Mouse (Mus musculus) c-Kit-positive CD71-negative TER-119-negative erythroid progenitor cells, embryonic 14.5 days (primary cell): Measurements from ENCODE around the gene Gm8300.
"Not testable (repeated sequence)": the region's sequence is repeated elsewhere in the genome, so short reads cannot be mapped to it uniquely, and the experiment has no call there.

Experiments
- DNase-seq: peaks from one replicate; pipeline ENCODE4 v3.0.0-alpha.2; 2013; ENCODE audit warnings: low read depth

Gene Gm8300

DNA sequence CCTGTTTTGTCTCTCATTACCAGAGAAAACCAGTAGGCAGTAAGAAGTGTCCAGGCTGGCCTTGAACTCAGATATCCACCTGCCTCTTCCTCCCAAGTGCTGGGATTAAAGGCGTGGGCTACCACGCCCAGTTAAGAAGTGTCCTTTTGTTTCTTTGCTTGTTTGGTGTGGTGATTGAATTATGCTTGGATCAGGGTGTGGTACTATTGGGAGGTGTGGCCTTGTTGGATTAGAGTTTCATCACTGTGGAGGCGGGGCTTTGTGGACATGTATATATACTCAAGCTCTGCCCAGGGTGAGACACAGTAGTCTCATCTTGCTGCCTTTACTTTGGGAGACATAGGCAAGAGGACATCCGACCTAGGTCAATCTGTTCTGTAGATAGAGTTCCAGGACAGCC lies at the start of gene Gm8300:
Gm8300 (plus strand) TSS at position 301 of the 400 bp plus-strand sequence.
- not testable (repeated sequence) for DNase-seq

DNA sequence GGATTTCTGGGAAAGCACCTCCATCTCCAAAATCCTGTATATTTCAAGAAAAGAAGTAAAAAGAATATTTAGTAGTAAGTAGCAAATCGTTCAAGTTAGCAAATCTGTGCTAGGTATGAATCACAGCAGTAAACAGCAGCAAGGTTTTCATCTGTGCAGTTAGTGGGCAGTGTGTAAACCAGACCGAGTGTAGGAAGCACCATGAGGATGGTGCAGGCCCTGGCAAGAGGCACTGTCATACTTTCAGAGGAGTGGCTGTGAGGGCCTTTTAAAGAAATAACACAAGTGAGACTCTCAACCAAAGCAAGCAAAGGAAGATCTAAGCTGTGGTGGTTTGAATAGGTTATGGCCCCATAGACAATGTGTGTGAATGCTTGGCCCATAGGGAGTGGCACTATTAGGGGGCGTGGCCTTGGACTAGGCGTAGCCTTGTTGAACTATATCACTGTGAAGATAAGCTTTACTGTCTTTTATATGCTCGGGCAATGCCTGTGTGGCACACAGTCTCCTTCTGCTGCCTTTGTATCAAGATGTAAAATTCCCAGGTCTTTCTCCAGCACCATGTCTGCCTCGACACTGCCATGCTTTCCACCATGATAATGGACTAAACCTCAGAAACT lies 49.3 kb upstream of the Gm8300 start:
- DNase-seq, result no peak

DNA sequence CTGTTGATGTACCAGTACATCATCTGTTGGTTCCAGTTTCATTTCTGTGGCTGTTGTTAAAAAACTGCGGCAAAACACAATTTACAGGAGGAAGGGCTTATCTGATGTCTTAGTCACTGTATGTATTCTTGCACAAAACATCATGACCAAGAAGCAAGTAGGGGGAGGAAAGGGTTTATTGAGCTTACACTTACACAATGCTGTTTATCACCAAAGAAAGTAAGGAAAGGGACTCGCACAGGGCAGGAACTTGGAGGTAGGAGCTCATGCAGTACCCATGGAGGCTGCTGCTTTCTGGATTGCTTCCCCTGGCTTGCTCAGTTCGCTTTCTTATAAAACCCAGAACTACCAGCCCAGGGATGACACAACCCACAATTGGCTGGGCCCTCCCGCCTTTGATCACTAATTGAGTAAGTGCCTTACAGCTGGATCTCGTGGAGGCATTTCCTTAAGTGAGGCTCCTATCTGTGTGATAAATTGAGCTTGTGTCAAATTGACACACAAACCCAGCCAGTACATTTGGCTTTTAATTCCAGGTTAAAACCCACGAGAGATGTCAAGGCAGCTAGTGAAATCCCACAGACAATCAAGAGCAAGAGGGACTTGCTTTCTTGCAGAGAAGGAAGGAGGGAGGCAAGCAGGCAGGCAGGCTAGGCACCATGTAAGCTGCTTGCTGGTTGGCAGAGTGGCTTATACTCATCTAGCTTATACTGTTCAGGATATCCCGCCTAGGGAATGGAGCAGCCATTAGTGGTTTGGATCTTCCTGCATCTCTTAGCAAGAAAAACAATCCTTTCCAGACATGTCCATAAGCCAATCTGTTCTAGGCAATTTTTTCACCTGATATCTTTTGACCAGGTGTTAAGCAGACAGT lies 43.6 kb upstream of the Gm8300 start:
- DNase-seq, result no peak

DNA sequence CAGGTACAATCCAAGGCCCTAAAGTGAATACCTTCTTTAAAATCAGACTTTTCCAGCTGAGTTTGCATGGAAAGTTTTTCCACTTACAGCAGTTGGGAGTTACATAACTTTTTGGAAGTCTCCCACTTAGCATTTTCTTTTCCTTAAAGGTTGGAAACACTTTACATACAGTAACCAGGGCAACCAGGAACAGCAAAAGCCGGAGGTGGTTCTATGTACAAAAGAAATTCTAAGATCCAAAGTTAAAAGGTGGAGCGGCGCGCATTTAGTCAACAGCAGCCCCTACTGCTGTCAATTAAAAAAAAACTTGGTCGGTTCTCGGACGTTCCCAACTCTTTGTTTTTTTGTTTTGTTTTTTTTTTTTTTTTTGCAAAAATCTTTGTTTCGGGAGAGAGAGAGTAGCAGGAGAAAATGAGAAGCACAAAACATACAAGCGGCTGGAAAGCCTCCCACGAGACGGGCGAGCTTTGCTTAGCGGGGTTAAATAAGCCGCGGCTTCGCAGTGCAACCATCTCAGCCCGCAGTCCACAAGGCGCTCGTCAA lies 42.6 kb upstream of the Gm8300 start:
- no peak for DNase-seq

DNA sequence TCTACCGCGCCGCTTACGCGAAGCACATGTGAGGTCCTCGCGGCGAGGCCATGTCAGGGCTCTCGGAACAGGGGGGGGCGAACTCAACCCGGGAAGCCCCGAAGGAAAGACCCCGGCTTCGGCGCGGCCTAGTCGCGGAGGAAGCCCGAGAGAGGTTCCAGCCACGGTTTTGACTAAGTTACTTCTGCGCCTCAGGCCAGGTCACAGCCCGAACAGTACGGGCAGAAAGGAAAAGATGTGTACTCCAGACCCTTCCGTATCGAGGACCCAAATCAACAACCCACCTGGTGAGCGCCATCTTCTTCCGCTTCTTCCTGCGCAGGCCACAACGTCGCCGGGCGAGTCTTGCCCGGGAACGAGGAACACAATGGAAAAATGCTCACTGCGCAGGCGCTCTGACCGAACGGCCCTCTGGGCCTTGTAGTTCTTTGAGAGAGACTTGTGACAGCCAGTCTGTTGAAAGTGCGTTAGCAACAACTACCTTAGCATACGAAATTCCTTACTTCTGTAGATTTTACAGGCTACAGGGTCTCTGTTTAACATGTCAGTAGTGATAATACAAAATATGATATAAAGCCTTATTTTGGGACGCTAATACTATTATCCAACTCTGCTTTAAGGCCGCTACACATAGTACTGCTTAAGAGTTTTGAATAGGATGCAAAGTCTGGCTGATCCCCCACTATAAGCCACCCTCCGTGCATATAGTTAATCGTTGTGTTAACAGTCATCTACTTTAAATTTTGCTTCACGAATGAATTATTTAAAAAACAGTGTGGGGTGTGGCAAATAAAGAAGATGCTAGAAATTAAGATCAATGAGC lies 41.9 kb upstream of the Gm8300 start, which contains the start of gene Snw1:
Snw1 (minus strand) TSS at position 311 of the 823 bp plus-strand sequence.
- DNase-seq, result peak; percentile 95

DNA sequence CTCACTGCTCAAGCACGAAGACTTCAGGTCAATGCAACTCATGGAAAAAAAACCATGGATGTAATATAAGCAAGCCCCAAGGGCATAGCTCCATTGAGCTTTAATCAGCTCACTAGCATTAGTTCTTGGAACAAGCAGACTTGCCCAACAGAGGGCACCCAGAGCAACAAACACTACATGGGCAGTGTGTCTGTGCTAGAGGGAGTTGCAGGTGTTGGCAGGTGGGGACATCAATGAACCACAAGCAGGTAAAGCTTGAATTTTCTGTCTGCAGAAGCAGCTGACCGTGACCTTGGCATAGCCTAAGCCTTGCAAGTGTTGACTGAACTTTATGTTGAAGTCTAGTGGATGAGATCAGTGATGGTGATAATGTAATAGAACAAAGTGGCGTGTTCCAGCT lies 39.4 kb upstream of the Gm8300 start:
- no peak for DNase-seq

DNA sequence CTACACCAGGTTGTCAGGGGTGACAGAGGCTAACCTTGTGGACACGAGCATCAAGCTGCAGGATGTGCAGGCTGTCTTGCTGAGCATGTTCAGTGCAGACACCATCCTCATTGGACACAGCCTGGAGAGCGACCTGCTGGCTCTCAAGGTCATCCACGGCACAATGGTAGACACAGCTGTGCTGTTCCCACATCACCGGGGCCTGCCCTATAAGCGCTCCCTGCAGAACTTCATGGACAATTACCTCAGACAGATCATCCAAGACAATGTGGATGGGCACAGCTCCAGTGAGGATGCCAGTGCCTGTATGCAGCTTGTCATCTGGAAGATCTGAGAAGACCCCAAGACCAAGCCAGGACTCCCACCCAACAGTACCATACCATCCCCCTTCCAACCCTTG lies 31.6 kb upstream of the Gm8300 start:
- DNase-seq, result not testable (repeated sequence)

DNA sequence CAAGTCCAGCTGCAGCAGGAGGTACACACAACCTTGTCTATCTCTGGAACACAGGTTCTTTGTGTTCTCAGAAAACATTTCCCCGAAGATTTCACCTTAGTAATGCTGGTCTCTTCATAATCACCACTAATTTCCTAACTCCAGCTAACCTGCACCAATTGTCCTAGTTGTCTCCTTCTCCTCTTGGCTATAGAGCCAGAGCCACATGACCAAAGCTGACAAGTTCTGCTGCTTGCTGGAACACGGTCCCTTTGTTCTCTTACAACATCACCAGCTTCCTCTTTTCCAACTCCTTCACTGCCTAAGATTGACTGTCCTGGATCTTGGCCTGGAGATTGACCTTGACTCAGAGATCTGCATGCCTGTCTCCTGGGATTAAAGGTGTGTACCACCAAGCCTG lies 25.4 kb upstream of the Gm8300 start:
- not testable (repeated sequence) for DNase-seq

DNA sequence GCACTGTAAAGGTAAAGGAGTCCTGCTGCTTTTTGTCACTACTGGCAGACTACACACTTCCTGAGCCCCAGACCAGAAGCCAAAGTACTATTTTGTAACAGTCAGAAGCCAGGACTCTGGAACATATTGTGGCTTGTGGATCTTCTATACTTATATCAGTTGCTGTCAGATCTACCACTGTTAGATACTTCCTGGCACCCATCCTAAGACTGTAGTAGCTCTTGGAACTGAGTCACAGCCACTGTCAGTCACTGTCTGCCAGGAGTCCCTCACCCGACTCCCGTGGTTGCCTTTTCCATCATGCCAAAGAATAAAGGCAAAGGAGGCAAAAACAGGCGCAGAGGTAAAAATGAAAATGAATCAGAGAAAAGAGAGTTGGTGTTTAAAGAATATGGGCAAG lies 19.7 kb upstream of the Gm8300 start, which contains the start of gene Gm5788:
Gm5788 (plus strand) TSS at position 301 of the 400 bp plus-strand sequence.
- DNase-seq, result not testable (repeated sequence)

DNA sequence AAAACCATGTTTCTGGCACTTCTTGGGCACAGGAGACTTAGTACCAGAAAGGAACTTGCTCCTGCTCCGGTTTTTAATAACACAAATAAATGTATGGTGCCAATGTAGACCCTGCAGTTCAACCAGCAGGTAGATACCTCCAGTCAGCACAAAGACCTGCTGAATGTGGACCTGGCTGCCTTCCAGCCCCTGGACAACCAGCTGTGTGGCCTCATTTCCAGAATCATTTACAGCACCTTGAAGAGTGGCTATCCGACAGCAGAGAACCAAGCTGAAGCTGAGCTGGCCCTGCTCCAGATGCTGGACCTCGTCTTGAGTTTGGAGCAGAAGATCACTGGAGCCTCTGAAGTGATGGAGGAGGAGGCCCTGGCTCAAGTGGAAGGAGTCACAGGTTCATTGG lies 5.5 kb downstream of the Gm8300 start:
- not testable (repeated sequence) for DNase-seq

DNA sequence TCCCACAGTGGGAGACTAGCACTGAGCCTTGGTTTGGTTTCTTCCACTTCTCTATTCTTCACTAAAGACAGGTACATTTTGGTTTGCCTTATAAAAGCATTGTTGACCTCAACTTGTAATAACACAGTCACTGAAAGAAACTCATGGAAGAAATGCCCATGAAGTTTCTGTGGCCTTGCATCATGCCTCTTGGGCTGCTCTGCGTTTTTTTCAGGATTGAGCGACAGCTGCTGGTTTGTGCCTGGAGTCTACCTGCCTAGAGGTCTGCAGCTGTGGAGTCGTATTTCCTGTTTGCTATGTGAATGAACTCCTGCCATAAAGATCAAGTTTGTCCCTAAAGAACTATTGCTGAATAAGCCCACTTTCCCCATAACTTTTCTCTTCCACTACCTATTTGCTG lies 29.8 kb downstream of the Gm8300 start:
- DNase-seq, result no peak

DNA sequence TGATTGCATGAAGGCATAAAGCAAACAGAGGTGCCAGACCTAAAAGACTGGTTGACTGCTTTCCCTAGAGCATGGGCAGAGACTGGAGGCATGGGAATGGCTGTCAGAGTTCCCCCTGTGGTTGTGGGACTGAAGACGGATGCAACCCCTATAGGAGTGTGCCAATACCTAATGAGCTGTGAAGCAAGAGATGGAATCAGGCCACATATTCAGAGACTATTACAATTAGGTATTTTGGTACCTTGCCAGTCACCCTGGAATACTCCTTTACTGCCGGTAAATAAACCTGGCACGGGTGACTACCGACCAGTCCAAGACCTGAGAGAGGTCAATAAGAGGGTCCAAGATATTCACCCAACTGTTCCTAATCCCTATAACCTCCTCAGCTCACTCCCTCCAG lies 36.5 kb downstream of the Gm8300 start:
- DNase-seq, result not testable (repeated sequence)
